Mouse (Mus musculus): Measurements from ENCODE around the gene Plxdc2. TPM values are rescaled to one million over a fixed set of nuclear protein-coding genes. Genes with fewer than 3 reads are reported as not detected.

Gene Plxdc2
- polyA plus RNA-seq (2012; rRNA removed), result 2.7 and 2.9 TPM in 2 replicates

GRCm38 (mm10) chr2:16356106-16356818, at the start of gene Plxdc2:
Gene Plxdc2, plus strand, starts transcription at chr2:16356304.

Measured in stomach, adult 2 months (tissue).